Mouse (Mus musculus) bone marrow macrophage, adult 2 months (primary cell): ENCODE data around the gene Gm20388. TPM values are rescaled to one million over a fixed set of nuclear protein-coding genes. Genes with fewer than 3 reads are reported as not detected.

Source experiments
- H3K27ac ChIP-seq: 2 replicates; pipeline ENCODE4 v1.5.1; 2012; ENCODE audit warnings: low read depth, low read length; ENCODE audit not compliant: insufficient read depth
- H3K4me1 ChIP-seq: 2 replicates; pipeline ENCODE4 v1.6.1; 2012; ENCODE audit warnings: low read length; ENCODE audit not compliant: control insufficient read depth, insufficient read depth
- H3K4me3 ChIP-seq: 2 replicates; pipeline ENCODE4 v1.5.1; 2012; ENCODE audit warnings: mild to moderate bottlenecking, low read length, moderate library complexity; ENCODE audit not compliant: insufficient read depth
- CTCF ChIP-seq: IDR thresholded peaks from 2 replicates; pipeline ENCODE4 v1.5.1; 2012; ENCODE audit warnings: low read depth, mild to moderate bottlenecking, low read length, moderate library complexity
- POLR2A ChIP-seq: IDR thresholded peaks from 2 replicates; pipeline ENCODE4 v1.6.1; 2012; ENCODE audit warnings: mild to moderate bottlenecking, low read depth, low read length, borderline replicate concordance
- polyA plus RNA-seq: library from polyadenylated mRNA; stranded (reverse); fragments of >200 nt; gene quantifications from 2 replicates; pipeline ENCODE4 v1.2.4, GENCODE M21; 2012; ENCODE audit not compliant: missing spikeins, insufficient read depth, insufficient read length

The Gm20388 gene
- polyA plus RNA-seq, 1 experiment, result 32.7 TPM

DNA sequence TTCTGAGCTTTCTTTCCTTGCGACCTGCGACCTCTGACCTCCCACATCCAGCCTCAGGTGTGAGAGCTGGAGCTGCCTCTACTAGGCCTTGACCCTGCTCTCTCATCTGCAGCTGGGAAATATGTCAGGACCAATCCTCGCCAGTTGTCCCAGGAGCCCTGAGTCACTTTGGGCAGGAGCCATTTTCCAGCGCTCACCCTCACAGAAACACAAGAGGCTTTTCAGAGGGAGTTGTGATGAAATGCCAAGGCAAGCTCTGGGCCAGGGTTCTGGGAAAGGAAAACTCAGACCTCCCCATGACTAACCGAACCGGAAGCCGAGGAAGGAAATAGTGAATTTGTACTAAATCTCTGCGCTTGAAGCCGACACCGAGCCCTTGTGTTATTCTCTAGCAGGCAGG lies 4282.3 kb downstream of the Gm20388 start:
- H3K4me1 ChIP-seq, result no peaks in the 10 kb centered on the region
- H3K4me3 ChIP-seq, result no peak overlapping the region
- TF ChIP-seq POLR2A, result no peak
- TF ChIP-seq CTCF, result no peak
- no peak overlapping the region for H3K27ac ChIP-seq

DNA sequence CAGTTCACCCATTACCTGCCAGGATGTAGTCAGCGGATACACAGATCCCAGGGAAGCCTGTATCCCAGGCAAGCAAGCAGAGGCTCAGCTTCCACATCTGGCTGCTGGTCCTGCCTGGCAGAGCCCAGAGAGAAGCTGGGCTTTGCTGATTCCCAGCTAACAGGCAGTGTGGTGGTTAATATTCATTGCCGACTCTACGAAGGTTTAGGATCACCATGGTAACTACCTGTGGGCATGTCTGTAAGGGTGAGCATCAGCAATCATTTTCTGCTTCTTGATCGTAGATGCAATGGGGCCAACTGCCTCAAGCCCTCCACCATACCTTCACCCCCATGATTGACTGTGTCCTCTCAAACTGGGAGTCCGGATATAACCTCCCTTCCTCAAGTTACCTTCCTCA lies 4283.4 kb downstream of the Gm20388 start:
- Histone ChIP-seq H3K4me3 (no peak overlapping the region), H3K4me1 (no peaks in the 10 kb centered on the region), H3K27ac (no peak overlapping the region)
- no peak for TF ChIP-seq CTCF
- TF ChIP-seq POLR2A, result no peak

DNA sequence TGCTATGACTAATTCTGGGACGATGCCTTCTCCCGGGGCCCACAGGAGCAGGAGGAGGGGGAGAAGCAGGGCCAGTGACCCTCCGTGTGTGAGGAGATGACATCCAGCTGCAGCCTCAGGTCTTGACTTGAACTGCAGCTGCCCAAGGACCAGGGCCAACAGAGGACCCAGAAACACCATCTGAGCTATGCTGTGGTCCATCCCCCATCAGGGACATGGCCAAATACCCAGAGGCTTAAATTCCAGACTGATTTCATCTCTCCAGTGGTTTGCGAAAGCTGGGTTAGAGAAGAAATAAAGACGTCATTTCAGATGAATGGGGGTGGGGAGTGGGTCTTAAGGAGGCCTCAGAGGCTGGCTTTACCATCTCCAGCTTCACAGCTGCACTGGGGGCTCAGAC lies 4285.6 kb downstream of the Gm20388 start:
- Histone ChIP-seq H3K27ac (no peak overlapping the region), H3K4me1 (peaks cover under 1% of the 10 kb centered on the region), H3K4me3 (no peak overlapping the region)
- TF ChIP-seq POLR2A (no peak), CTCF (no peak)

DNA sequence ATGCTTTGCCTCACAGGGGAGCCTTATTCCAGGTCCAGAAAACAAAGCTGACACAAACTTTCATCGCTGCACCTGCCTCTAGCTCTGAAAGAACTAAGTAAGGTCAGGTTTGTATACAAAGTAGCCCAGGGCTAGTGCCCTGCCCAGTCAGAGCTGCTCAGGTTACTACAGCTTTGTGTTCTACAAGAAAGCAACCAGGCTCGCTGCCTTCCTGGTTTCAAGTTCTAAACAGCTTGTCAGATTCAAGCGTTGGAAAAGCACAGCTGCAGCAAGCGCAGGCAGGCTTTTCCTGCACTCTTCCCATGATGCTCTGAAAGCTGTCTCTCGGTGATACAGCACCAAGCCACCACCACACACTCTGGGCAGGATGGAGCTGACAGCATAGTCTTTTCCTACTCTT lies 4286.2 kb downstream of the Gm20388 start:
- TF ChIP-seq POLR2A, result no peak
- no peak for TF ChIP-seq CTCF
- no peak overlapping the region for H3K4me3 ChIP-seq
- H3K27ac ChIP-seq, result no peak overlapping the region
- H3K4me1 ChIP-seq, result peaks cover 5% of the 10 kb centered on the region

DNA sequence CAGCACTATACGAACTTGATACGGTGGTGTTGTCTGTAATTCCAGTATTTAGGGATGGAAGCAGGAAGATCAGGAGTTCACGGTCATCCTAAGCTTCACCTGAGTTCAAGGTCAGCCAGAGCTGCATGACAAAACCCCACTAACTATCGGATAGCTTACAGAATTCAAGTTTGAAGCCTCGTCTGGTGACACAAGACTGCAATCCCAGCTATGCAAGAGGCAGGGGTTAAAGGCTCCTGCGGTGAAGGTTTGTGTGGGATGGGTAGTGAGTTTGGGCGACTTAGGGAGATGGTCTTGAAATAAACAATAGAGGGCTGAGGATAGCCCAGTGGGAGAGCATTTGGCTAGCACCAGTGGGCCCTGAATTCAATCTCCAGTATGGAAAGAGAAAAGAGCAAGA lies 4287.6 kb downstream of the Gm20388 start:
- Histone ChIP-seq H3K27ac (no peak overlapping the region), H3K4me1 (peaks cover 9% of the 10 kb centered on the region), H3K4me3 (no peak overlapping the region)
- TF ChIP-seq CTCF (no peak), POLR2A (no peak)

DNA sequence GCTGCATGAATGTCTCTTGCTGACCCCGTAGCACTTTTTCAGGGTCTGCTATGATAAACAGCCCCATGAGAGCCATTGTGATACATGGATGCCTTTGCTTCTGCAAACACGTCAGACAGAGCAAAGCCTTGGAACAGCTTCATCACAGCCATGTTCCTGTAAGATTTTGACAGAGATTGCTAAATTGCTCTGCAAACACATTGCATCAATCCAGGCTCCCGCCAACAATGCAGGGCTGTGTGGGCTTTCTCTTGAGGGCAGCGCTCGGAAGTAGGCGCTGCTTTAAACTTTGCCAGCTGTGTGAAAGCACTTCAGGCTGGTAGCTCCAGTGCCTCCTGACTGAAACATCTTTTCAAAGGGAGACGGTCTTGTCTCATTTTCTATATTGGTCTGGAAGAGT lies 4289.8 kb downstream of the Gm20388 start:
- TF ChIP-seq CTCF (no peak), POLR2A (no peak)
- H3K4me3 ChIP-seq, result no peak overlapping the region
- peaks cover 9% of the 10 kb centered on the region for H3K4me1 ChIP-seq
- no peak overlapping the region for H3K27ac ChIP-seq

DNA sequence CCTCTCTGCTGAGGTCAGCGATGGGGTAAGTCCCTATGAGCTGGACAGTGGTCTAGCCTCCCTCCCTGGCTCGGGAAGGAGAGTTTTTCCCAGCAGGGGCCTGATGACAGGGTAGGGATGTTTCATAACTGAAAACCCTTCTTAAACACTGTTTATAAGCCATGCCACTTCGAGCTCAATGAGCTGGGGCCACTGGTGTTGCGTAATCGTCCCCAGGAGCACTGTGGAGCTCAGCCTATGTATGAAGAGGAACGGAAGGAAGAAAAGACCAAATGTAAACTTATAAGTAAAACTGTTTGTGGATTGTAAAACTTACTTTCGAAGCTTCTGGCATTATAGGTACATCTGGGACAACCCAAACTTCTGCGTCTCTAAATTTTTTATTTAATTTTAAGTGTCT lies 4291.1 kb downstream of the Gm20388 start:
- no peak for TF ChIP-seq CTCF
- TF ChIP-seq POLR2A, result no peak

DNA sequence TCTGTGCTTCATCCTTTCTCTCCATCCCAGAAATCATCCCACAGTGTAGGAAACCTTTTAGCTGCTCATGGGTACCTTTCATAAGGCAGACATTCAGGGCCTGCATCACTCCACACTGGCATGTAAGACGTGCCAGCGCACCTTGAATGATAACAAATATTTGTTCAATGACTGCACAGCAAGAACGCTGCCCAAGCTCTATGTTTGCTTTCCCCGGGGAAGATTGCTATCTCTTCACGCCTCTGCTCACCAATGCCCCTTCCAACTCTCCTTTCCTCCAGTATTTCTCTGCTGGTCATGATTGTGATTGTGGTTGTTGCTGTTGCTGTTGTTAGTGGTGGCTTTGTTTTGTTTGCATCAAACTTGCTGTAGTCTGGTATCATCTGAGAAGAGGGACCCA lies 4292.3 kb downstream of the Gm20388 start:
- Histone ChIP-seq H3K4me1 (peaks cover 9% of the 10 kb centered on the region), H3K27ac (no peak overlapping the region), H3K4me3 (no peak overlapping the region)
- no peak for TF ChIP-seq POLR2A
- no peak for TF ChIP-seq CTCF

More for the DNA sequence above, 4291.1 kb downstream of the Gm20388 start:
- Histone ChIP-seq H3K4me1 (peaks cover 9% of the 10 kb centered on the region), H3K4me3 (no peak overlapping the region), H3K27ac (no peak overlapping the region)

DNA sequence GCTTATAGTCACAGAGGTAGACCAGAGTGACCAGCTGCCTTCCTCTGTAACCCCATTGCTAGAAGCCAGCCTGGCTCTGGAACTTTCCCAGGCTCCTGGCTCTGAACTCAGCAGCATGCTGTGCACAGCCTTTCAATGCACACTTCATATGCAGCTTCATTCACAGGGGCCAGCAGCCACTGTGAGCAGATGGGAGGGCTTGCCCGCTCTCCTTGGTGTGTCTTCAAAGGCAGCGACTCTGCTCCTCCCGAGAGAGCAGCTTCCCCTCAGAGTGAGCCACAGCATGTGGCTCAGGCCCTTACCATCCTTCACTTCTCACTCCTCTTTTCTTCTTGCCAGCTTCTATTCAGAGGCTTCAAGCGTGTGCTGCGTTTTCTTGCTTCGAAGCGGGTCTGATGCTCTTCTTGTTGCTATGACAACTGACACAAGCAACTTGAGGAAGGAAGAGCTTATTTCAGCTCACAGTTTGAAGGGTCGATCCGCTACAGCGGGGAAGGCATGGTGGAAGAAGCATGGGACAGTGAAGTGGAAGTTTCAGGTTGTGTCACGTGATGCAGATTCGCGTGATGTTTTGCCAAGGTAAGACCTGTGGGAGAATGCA lies 4293.5 kb downstream of the Gm20388 start:
- TF ChIP-seq CTCF (no peak), POLR2A (no peak)
- H3K4me1 ChIP-seq, result peaks cover 9% of the 10 kb centered on the region
- no peak overlapping the region for H3K4me3 ChIP-seq
- no peak overlapping the region for H3K27ac ChIP-seq

DNA sequence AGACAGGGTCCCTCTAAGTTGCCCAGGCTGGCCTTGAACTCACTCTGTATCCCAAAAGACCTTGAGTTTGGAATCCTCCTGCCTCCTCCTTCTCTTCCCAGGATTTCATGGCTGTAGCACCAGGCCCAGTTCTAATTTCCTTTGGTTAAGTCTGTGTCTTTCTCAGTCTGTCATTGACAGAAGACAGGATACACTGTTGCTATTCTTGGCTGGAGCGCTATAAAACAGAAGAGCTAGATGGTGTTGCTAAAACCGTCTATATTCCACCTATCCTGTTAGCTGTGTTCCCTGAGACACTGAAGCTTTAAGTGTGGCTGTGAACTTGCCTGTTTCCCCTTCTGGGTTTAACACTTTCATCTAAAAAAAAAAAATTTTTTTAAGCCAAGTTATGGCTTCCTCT lies 4301.5 kb downstream of the Gm20388 start:
- H3K4me3 ChIP-seq, result no peak overlapping the region
- no peak for TF ChIP-seq CTCF
- no peak for TF ChIP-seq POLR2A

DNA sequence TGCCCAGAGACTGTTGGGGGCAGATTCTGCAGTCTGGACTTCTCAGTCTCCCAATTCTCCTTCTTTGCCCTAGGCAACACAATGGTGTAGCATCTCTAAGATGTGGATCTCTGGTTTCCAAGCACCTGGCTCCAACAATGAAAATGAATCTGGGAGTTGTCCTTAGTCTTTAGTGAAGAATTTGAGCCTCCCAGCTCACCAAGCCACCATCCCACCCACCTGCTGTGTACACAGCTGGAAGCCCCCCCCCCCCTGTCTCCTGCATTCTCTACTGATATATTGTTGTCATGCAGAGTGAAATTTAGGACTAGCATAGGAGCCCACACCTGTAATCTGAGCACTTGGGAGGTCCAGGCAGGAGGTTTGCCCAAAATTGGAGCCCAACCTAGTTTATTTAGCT lies 4306.3 kb downstream of the Gm20388 start:
- Histone ChIP-seq H3K4me1 (peaks cover 12% of the 10 kb centered on the region), H3K4me3 (no peak overlapping the region), H3K27ac (no peak overlapping the region)
- TF ChIP-seq POLR2A (no peak), CTCF (no peak)

More for the DNA sequence above, 4301.5 kb downstream of the Gm20388 start:
- no peak overlapping the region for H3K27ac ChIP-seq
- H3K4me1 ChIP-seq, result no peaks in the 10 kb centered on the region
